Mouse (Mus musculus) limb, embryonic 14.5 days (tissue): Measurements from ENCODE around the gene Thegl. TPM values are rescaled to one million over a fixed set of nuclear protein-coding genes. Genes with fewer than 3 reads are reported as not detected.

Experiments used
- ATAC-seq: fragments of 200-750 bp; cut with Nextera tagmentation; 2 replicates; pipeline ENCODE4 v1.8.0; 2017; ENCODE audit warnings: low read depth, moderate number of reproducible peaks, moderate TSS enrichment; ENCODE audit not compliant: low FRiP score
- DNase-seq: peaks from one replicate; pipeline ENCODE4 v3.0.0-alpha.2; 2015; ENCODE audit warnings: low spot score
- H3K27ac ChIP-seq: fragments of 300-500 bp; sonication (generic); replicated peaks from 2 replicates; pipeline ENCODE4 v1.5.1; 2014; ENCODE audit warnings: low read depth, mild to moderate bottlenecking, low read length, moderate library complexity, mixed read lengths
- H3K27me3 ChIP-seq: fragments of 300-500 bp; sonication (generic); 2 replicates; pipeline ENCODE4 v1.6.1; 2014; ENCODE audit warnings: low read length, mixed read lengths; ENCODE audit not compliant: control insufficient read depth, insufficient read depth
- H3K36me3 ChIP-seq: fragments of 300-500 bp; sonication (generic); 2 replicates; pipeline ENCODE4 v1.6.1; 2014; ENCODE audit warnings: mild to moderate bottlenecking, low read length, moderate library complexity, mixed read lengths; ENCODE audit not compliant: control insufficient read depth, insufficient read depth
- H3K4me1 ChIP-seq: fragments of 300-500 bp; sonication (generic); 2 replicates; pipeline ENCODE4 v1.6.1; 2014; ENCODE audit warnings: antibody characterized with exemption, low read length, mixed read lengths; ENCODE audit not compliant: control insufficient read depth, insufficient read depth
- H3K4me2 ChIP-seq: fragments of 300-500 bp; sonication (generic); replicated peaks from 2 replicates; pipeline ENCODE4 v1.6.1; 2014; ENCODE audit warnings: low read depth, mild to moderate bottlenecking, low read length, moderate library complexity; ENCODE audit not compliant: severe bottlenecking
- H3K4me3 ChIP-seq: fragments of 300-500 bp; sonication (generic); replicated peaks from 2 replicates; pipeline ENCODE4 v1.5.1; 2014; ENCODE audit warnings: low read length
- H3K9ac ChIP-seq: fragments of 300-500 bp; sonication (generic); 2 replicates; pipeline ENCODE4 v1.6.1; 2014; ENCODE audit warnings: mild to moderate bottlenecking, low read depth, low read length, moderate library complexity; ENCODE audit not compliant: severe bottlenecking
- H3K9me3 ChIP-seq: fragments of 300-500 bp; sonication (generic); 2 replicates; pipeline ENCODE4 v1.6.1; 2016; ENCODE audit warnings: low read length; ENCODE audit not compliant: control insufficient read depth
- POLR2A ChIP-seq: fragments of 200-500 bp; IDR thresholded peaks from 2 replicates; pipeline ENCODE4 v1.8.0; 2012; ENCODE audit warnings: inconsistent platforms, mild to moderate bottlenecking, moderate library complexity, borderline replicate concordance; ENCODE audit not compliant: insufficient read depth, insufficient read length; ENCODE audit errors: extremely low read depth
- WGBS: fragments of 180-500 bp; shearing (Covaris S2); extraction: QIAGEN DNeasy Blood & Tissue Kit; methylation state at CpG from one replicate; pipeline ENCODE4 v1.1.7; 2014; 5-methylcytosine and 5-hydroxymethylcytosine counted together
- polyA plus RNA-seq, 2 experiments: library from polyadenylated mRNA; depleted of rRNA in 1 of 2; stranded (reverse) in 1 of 2; unstranded in 1 of 2; fragments of >200 nt; fragmentation: Nextera tagmentation in 1 of 2; extraction: Ambion mirVana in 1 of 2; gene quantifications; 2 replicates each; pipeline versions ENCODE4 v1.2.1 to v1.2.3; 2012 to 2014

Thegl gene
- polyA plus RNA-seq, 2 experiments, result 0.13 TPM; not detected in 1

- Histone ChIP-seq H3K4me1 (no peaks in the 10 kb centered on the region), H3K27me3 (no peaks in the 10 kb centered on the region), H3K9me3 (no peaks in the 10 kb centered on the region), H3K36me3 (no peaks in the 10 kb centered on the region), H3K4me2 (no peak overlapping the region), H3K27ac (no peak overlapping the region), H3K4me3 (no peak overlapping the region), H3K9ac (no peak overlapping the region)
- ATAC-seq, result no peak
- no peak for DNase-seq
- no peak for TF ChIP-seq POLR2A
- 76% methylated on average over 11 of the region's 11 CpGs for WGBS
These were observed 91.5 kb downstream of the Thegl start for GRCm38 (mm10) chr5:77107146-77107822.

DNA sequence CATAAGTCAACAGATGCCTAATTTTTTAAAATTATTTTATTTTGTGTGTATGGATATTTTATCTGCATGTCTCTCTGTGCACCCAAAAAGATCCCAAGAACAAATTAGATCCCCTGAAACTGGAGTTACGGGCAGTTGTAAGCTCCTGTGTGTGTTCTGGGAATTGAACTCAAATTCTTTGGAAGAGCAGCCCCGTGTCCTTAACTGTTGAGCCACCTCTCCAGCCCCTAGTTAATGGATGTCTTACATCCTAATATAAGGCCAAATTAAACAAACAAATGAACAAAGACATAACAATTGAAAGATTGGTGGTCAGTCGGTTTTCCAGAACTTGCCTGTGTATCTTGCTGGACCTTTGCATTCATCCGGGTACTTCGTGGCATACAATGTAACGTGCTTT, 93.0 kb downstream of the Thegl start:
- no peak for ATAC-seq
- TF ChIP-seq POLR2A, result no peak
- DNase-seq, result no peak
- Histone ChIP-seq H3K27ac (no peak overlapping the region), H3K36me3 (no peaks in the 10 kb centered on the region), H3K9ac (no peak overlapping the region), H3K4me2 (no peak overlapping the region), H3K9me3 (no peaks in the 10 kb centered on the region), H3K4me1 (no peaks in the 10 kb centered on the region), H3K27me3 (no peaks in the 10 kb centered on the region), H3K4me3 (no peak overlapping the region)
- 93% methylated on average over 6 of the region's 6 CpGs for whole genome bisulfite sequencing

DNA sequence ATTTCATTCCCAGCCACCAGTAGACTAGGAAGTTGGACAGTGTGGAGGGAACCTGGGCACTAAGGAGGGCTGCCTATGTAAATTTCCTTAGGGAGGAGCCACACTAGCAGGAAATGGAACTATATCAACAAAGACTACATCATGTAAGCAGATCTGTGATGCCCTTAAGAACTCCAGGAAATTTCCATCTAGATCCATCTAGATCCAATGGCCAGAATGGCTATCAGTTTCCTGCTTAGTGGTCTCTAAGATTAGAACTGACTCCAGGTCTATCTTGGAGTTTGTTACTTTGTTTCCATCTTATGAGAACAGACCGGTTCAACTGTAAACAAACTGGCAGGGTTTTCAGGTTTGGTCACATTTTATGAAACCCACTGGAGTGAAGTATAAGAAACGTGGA, 94.0 kb downstream of the Thegl start:
- H3K4me1 ChIP-seq, result no peaks in the 10 kb centered on the region
- H3K9me3 ChIP-seq, result no peaks in the 10 kb centered on the region
- no peak overlapping the region for H3K27ac ChIP-seq
- H3K36me3 ChIP-seq, result no peaks in the 10 kb centered on the region
- H3K27me3 ChIP-seq, result no peaks in the 10 kb centered on the region
- no peak overlapping the region for H3K9ac ChIP-seq
- no peak for ATAC-seq
- no peak overlapping the region for H3K4me3 ChIP-seq
- H3K4me2 ChIP-seq, result no peak overlapping the region
- WGBS, result 79% methylated on average over 2 of the region's 2 CpGs
- no peak for DNase-seq
- no peak for TF ChIP-seq POLR2A

Other genes with a start within 250 kb of the Thegl start
- 24.0 and 24.9 TPM in 2 replicates for gene Aasdh, start 110.5 kb upstream of the Thegl start, polyA plus RNA-seq (2012; rRNA removed)
- gene Aasdh, start 110.5 kb upstream of the Thegl start, polyA plus RNA-seq (2014; fragmentation: Nextera tagmentation; extraction: Ambion mirVana), result 15.1 and 15.4 TPM in 2 replicates
- 123 and 146 TPM in 2 replicates for gene Paics, start 64.7 kb upstream of the Thegl start, polyA plus RNA-seq (2012; rRNA removed)
- 254 and 266 TPM in 2 replicates for gene Paics, start 64.7 kb upstream of the Thegl start, polyA plus RNA-seq (2014; fragmentation: Nextera tagmentation; extraction: Ambion mirVana)
- 13.2 and 14.1 TPM in 2 replicates for gene Ppat, start 64.4 kb upstream of the Thegl start, polyA plus RNA-seq (2012; rRNA removed)
- gene Ppat, start 64.4 kb upstream of the Thegl start, polyA plus RNA-seq (2014; fragmentation: Nextera tagmentation; extraction: Ambion mirVana), result 21.8 and 24.0 TPM in 2 replicates
- gene Srp72, start 41.3 kb upstream of the Thegl start, polyA plus RNA-seq (2012; rRNA removed), result 83.0 and 96.8 TPM in 2 replicates
- 102 and 108 TPM in 2 replicates for gene Srp72, start 41.3 kb upstream of the Thegl start, polyA plus RNA-seq (2014; fragmentation: Nextera tagmentation; extraction: Ambion mirVana)
- gene Arl9, start 12.0 kb upstream of the Thegl start, polyA plus RNA-seq (2012; rRNA removed), result 0.51 and 0.58 TPM in 2 replicates
- not detected in 2 replicates for gene Arl9, start 12.0 kb upstream of the Thegl start, polyA plus RNA-seq (2014; fragmentation: Nextera tagmentation; extraction: Ambion mirVana)
- gene Hopx, start 99.1 kb downstream of the Thegl start, polyA plus RNA-seq (2012; rRNA removed), result 12.2 and 13.2 TPM in 2 replicates
- gene Hopx, start 99.1 kb downstream of the Thegl start, polyA plus RNA-seq (2014; fragmentation: Nextera tagmentation; extraction: Ambion mirVana), result 1.9 and 2.5 TPM in 2 replicates
- 4.6 TPM in 2 replicates for gene Spink2, start 195.4 kb downstream of the Thegl start, polyA plus RNA-seq (2012; rRNA removed)
- 3.7 and 3.8 TPM in 2 replicates for gene Spink2, start 195.4 kb downstream of the Thegl start, polyA plus RNA-seq (2014; fragmentation: Nextera tagmentation; extraction: Ambion mirVana)
- 27.9 and 28.2 TPM in 2 replicates for gene Rest, start 249.5 kb downstream of the Thegl start, polyA plus RNA-seq (2012; rRNA removed)
- 47.0 and 58.2 TPM in 2 replicates for gene Rest, start 249.5 kb downstream of the Thegl start, polyA plus RNA-seq (2014; fragmentation: Nextera tagmentation; extraction: Ambion mirVana)